Mouse (Mus musculus): ENCODE results near the gene Asic3. TPM values are rescaled to one million over a fixed set of nuclear protein-coding genes. Genes with fewer than 3 reads are reported as not detected.

The Asic3 gene
- polyA plus RNA-seq, 1 experiment = 0.24 TPM

DNA sequence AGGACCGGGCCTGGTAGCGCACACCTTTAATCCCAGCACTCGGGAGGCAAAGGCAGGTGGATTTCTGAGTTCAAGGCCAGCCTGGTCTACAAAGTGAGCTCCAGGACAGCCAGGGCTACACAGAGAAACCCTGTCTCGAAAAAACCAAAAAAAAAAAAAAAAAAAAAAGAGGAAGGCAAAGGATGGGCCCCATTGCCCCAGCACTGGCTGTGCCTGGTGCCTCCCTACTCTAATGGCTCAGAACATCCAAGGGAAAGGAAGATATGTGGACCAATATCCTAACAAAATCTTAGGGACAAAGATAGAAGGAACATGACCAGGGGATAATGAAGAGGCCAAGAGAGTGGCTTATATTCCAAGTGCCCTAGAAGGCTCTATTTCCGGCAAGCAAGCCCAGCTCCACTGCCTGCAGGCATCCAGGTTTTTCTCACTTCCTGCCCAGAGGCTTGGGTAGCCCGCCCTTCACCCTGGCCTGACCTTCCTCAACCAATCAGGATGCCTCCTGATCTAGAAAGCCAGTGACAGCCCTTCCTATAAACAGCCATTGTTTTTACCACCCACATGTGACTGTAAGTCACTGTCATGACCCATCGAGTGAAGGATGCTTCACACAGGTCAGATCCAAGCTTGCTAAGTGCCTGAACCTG lies 24.1 kb upstream of the Asic3 start:
- Histone ChIP-seq H3K4me3 (no peak overlapping the region), H3K79me2 (ENCODE audit: control insufficient read depth, insufficient read depth) (no peaks in the 10 kb centered on the region), H3K27me3 (ENCODE audit: control insufficient read depth, insufficient read depth, insufficient read length) (no peaks in the 10 kb centered on the region), H3ac (ENCODE audit: control insufficient read depth, insufficient read length) (no peak overlapping the region), H3K36me3 (ENCODE audit: control insufficient read depth, insufficient read depth) (no peaks in the 10 kb centered on the region), H3K4me2 (ENCODE audit: low read depth) (peak overlapping the region; percentile 51)
- TF ChIP-seq USF1 (IDR thresholded peaks at IDR 0.05; ENCODE audit: low read depth) = no peak
- TF ChIP-seq MAX (IDR thresholded peaks at IDR 0.05; ENCODE audit: low read depth) = no peak
- TF ChIP-seq E2F4 (IDR thresholded peaks at IDR 0.05; ENCODE audit: insufficient read depth) = no peak
- no peak for TF ChIP-seq POLR2A (IDR thresholded peaks at IDR 0.05; ENCODE audit: insufficient read length, low read depth)
- no peak for TF ChIP-seq CEBPB (IDR thresholded peaks at IDR 0.05; ENCODE audit: insufficient read depth, poor library complexity, severe bottlenecking)
- no peak for TF ChIP-seq TCF12 (IDR thresholded peaks at IDR 0.05; ENCODE audit: insufficient read depth, poor library complexity, severe bottlenecking)
- no peak for TF ChIP-seq POLR2AphosphoS2 (IDR thresholded peaks at IDR 0.05; ENCODE audit: insufficient read length, low read depth)
- TF ChIP-seq SRF (IDR thresholded peaks at IDR 0.05; ENCODE audit: control insufficient read depth, insufficient read length, low read depth) = no peak
- TF ChIP-seq MYOG (IDR thresholded peaks at IDR 0.05; ENCODE audit: control insufficient read depth in 1 of 3, insufficient read depth in 1 of 3, insufficient read length in 2 of 3, low read depth in 2 of 3) = no peak
- no peak for TF ChIP-seq TCF3 (IDR thresholded peaks at IDR 0.05; ENCODE audit: insufficient read length, low read depth)
- TF ChIP-seq MYOD1 (IDR thresholded peaks at IDR 0.05; ENCODE audit: control insufficient read depth in 1 of 3, insufficient read length in 2 of 3, low read depth in 2 of 3) = no peak
- TF ChIP-seq REST (IDR thresholded peaks at IDR 0.05; ENCODE audit: insufficient read depth, insufficient read length) = no peak

DNA sequence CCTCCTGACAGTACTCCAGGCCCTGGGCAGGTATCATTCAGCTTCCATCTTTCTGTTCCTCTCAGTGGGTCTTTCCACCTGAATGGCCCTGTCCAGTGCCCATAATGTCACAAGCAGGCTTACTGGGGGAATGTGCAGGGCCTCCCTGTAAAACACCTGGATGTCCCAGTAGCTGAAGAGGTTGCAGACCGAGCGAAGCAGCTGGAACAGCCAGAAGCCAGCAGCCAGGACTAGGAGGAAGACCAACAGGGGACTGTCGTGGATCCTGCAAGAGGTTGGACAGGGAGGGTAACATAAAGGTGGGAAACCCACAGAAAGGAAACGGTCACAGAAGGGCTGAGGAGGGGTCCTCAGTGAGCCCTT lies 23.6 kb upstream of the Asic3 start:
- Histone ChIP-seq H3K4me2 (ENCODE audit: low read depth) (peak overlapping the region; percentile 51), H3ac (ENCODE audit: control insufficient read depth, insufficient read length) (no peak overlapping the region), H3K27me3 (ENCODE audit: control insufficient read depth, insufficient read depth, insufficient read length) (no peaks in the 10 kb centered on the region), H3K36me3 (ENCODE audit: control insufficient read depth, insufficient read depth) (no peaks in the 10 kb centered on the region), H3K4me3 (no peak overlapping the region), H3K79me2 (ENCODE audit: control insufficient read depth, insufficient read depth) (no peaks in the 10 kb centered on the region)
- TF ChIP-seq REST (IDR thresholded peaks at IDR 0.05; ENCODE audit: insufficient read depth, insufficient read length) (no peak), CEBPB (IDR thresholded peaks at IDR 0.05; ENCODE audit: insufficient read depth, poor library complexity, severe bottlenecking) (no peak), TCF12 (IDR thresholded peaks at IDR 0.05; ENCODE audit: insufficient read depth, poor library complexity, severe bottlenecking) (no peak), MYOD1 (IDR thresholded peaks at IDR 0.05; ENCODE audit: control insufficient read depth in 1 of 3, insufficient read length in 2 of 3, low read depth in 2 of 3) (no peak), SRF (IDR thresholded peaks at IDR 0.05; ENCODE audit: control insufficient read depth, insufficient read length, low read depth) (no peak), MAX (IDR thresholded peaks at IDR 0.05; ENCODE audit: low read depth) (no peak), MYOG (IDR thresholded peaks at IDR 0.05; ENCODE audit: control insufficient read depth in 1 of 3, insufficient read depth in 1 of 3, insufficient read length in 2 of 3, low read depth in 2 of 3) (no peak), POLR2AphosphoS2 (IDR thresholded peaks at IDR 0.05; ENCODE audit: insufficient read length, low read depth) (no peak), POLR2A (IDR thresholded peaks at IDR 0.05; ENCODE audit: insufficient read length, low read depth) (no peak), TCF3 (IDR thresholded peaks at IDR 0.05; ENCODE audit: insufficient read length, low read depth) (no peak), USF1 (IDR thresholded peaks at IDR 0.05; ENCODE audit: low read depth) (no peak), E2F4 (IDR thresholded peaks at IDR 0.05; ENCODE audit: insufficient read depth) (no peak)

GRCm38 (mm10) chr5:24391864-24392263 lies 21.3 kb upstream of the Asic3 start, which contains the start of gene Atg9b:
Gene Atg9b, minus strand, starts transcription at chr5:24392143.
- H3K36me3 ChIP-seq (ENCODE audit: control insufficient read depth, insufficient read depth) = no peaks in the 10 kb centered on the region
- no peak within 1 kb of the TSS for H3K4me3 ChIP-seq
- H3K4me2 ChIP-seq (ENCODE audit: low read depth) = peak within 1 kb of the TSS; percentile 51
- H3K79me2 ChIP-seq (ENCODE audit: control insufficient read depth, insufficient read depth) = no peaks in the 10 kb centered on the region
- TF ChIP-seq POLR2A (IDR thresholded peaks at IDR 0.05; ENCODE audit: insufficient read length, low read depth) = no peak
- TF ChIP-seq MYOD1 (IDR thresholded peaks at IDR 0.05; ENCODE audit: control insufficient read depth in 1 of 3, insufficient read length in 2 of 3, low read depth in 2 of 3) = peak in 1 of 3 experiments; percentile 66
- no peak within 1 kb of the TSS for H3ac ChIP-seq (ENCODE audit: control insufficient read depth, insufficient read length)
- no peaks in the 10 kb centered on the region for H3K27me3 ChIP-seq (ENCODE audit: control insufficient read depth, insufficient read depth, insufficient read length)

- TF ChIP-seq TCF3 (IDR thresholded peaks at IDR 0.05; ENCODE audit: insufficient read length, low read depth) (peak; percentile 9), MAX (IDR thresholded peaks at IDR 0.05; ENCODE audit: low read depth) (no peak), E2F4 (IDR thresholded peaks at IDR 0.05; ENCODE audit: insufficient read depth) (no peak), CEBPB (IDR thresholded peaks at IDR 0.05; ENCODE audit: insufficient read depth, poor library complexity, severe bottlenecking) (peak; percentile 70; the same call in 1 of the 2 replicates), REST (IDR thresholded peaks at IDR 0.05; ENCODE audit: insufficient read depth, insufficient read length) (no peak), POLR2A (IDR thresholded peaks at IDR 0.05; ENCODE audit: insufficient read length, low read depth) (no peak), SRF (IDR thresholded peaks at IDR 0.05; ENCODE audit: control insufficient read depth, insufficient read length, low read depth) (no peak), TCF12 (IDR thresholded peaks at IDR 0.05; ENCODE audit: insufficient read depth, poor library complexity, severe bottlenecking) (no peak), POLR2AphosphoS2 (IDR thresholded peaks at IDR 0.05; ENCODE audit: insufficient read length, low read depth) (no peak), MYOD1 (IDR thresholded peaks at IDR 0.05; ENCODE audit: control insufficient read depth in 1 of 3, insufficient read length in 2 of 3, low read depth in 2 of 3) (peak; percentile 13 to 86 (median 67)), MYOG (IDR thresholded peaks at IDR 0.05; ENCODE audit: control insufficient read depth in 1 of 3, insufficient read depth in 1 of 3, insufficient read length in 2 of 3, low read depth in 2 of 3) (peak in 2 of 3 experiments; percentile 16 to 79), USF1 (IDR thresholded peaks at IDR 0.05; ENCODE audit: low read depth) (no peak)
- Histone ChIP-seq H3K79me2 (ENCODE audit: control insufficient read depth, insufficient read depth) (no peaks in the 10 kb centered on the region), H3K4me2 (ENCODE audit: low read depth) (peak overlapping the region; percentile 51), H3K36me3 (ENCODE audit: control insufficient read depth, insufficient read depth) (no peaks in the 10 kb centered on the region), H3K27me3 (ENCODE audit: control insufficient read depth, insufficient read depth, insufficient read length) (no peaks in the 10 kb centered on the region), H3ac (ENCODE audit: control insufficient read depth, insufficient read length) (no peak overlapping the region), H3K4me3 (no peak overlapping the region)
These were observed 20.5 kb upstream of the Asic3 start for GRCm38 (mm10) chr5:24392724-24393123.

Measured in myocyte (in vitro differentiated cells).